Mouse (Mus musculus): ENCODE measurements around the gene Coq9.

- TF ChIP-seq CTCF (IDR thresholded peaks at IDR 0.05) (no peak), EP300 (IDR thresholded peaks at IDR 0.05) (no peak)
Observed at GRCm38 (mm10) chr8:94888383-94889036, 50.4 kb downstream of the Coq9 start.

All from lung, postnatal 0 days (tissue).